Mouse (Mus musculus) right cerebral cortex, postnatal 25 days (tissue): ENCODE data around the gene Ap1ar.

Experiments used
- DNase-seq: peaks from one replicate; pipeline ENCODE4 v3.0.0; 2022

The Ap1ar gene

DNA sequence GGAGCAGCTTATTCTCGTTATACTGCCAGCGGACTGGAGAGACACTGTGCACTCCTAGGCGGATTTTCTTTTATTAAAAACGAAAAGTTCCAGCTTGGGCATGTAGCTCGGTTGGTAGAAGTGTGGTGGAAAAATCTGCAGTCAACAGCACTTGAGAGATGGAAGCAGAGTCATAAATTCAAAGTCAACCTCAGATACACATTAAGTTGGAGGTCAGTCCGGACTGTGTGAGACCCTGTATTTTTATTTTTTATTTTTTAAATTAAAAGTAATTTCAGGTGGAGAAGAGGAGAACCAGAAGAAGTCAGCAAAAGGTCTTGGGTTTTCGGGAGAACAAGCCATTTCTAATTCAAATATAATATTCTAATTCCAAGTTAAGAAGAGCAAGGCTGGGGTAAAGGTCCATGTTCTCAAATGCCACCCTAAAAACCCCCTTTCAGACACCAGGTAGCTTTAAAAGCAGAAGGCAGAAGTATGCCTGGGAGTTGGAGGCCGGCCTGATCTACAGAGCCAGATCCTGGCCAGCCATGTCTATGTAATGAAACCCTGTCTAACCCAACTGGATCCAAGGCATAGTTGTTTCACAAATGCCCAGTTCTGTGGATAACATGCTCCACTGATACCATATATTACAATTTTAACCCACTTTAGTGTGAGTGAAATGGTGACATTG lies 785 bp upstream of the Ap1ar start:
- no peak for DNase-seq

GRCm38 (mm10) chr3:127836798-127837153 lies 547 bp downstream of the Ap1ar start:
- no peak for DNase-seq

DNA sequence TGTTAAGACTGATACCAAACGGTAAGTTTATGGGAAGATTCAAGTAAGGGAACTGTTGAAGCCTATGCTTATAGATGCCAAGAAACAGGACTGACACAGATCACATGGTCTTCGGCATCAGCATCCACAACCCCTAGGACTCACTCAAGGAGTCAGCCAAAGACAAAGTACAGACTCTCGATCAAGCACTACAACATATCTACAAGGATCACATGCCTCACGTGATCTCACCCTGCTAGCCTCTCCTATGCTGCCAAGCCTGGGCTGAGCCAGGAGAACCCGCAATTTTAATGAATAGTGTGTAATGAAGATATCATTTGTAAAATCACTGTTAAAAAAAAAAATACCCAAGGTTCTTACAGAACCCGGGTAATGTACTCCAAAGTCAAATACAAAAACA lies 1.7 kb downstream of the Ap1ar start:
- no peak for DNase-seq

GRCm38 (mm10) chr3:127834040-127834439 lies 3.3 kb downstream of the Ap1ar start:
- DNase-seq, result no peak

GRCm38 (mm10) chr3:127831079-127831478 lies 6.2 kb downstream of the Ap1ar start:
- no peak for DNase-seq

DNA sequence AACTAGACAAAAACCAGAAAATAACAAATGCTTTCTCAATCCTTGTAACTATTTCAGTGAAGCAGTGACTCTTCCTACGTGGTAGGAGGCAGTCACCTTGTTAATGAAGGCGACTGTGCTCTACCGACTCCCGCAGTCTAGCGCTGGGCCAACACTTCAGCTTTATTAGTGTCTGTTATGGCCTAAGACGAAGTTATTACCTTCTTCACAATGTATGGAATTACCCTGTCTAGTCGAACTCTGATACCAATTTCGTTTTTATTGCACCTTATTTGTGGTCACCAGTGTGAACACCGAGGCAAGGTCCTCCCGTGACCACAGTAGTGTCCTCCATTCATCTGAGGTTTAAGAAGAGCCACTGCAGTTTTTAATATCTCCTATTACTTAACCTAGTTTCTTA lies 7.1 kb downstream of the Ap1ar start:
- DNase-seq, result no peak

DNA sequence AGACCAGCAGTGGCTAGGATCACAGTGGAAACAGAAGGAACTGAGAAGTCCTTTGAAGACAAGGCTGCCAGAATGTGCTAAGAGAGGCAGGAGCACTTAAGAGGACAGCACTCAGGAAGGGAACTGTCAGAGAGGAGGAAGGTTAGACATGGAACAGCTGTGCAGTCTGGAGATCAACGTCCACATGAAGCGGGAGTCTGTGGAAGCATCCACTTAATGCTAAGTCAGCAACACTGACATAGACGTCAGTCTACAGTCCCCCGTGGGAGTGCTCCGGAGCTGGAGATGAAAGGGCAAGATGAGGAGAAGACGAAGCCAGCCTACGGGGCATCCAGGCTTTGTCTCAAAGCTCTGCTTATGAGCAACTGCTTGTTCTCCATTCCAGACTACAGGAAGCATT lies 10.2 kb downstream of the Ap1ar start:
- no peak for DNase-seq

- DNase-seq, result no peak
Observed at GRCm38 (mm10) chr3:127826503-127826902, 10.8 kb downstream of the Ap1ar start.

DNA sequence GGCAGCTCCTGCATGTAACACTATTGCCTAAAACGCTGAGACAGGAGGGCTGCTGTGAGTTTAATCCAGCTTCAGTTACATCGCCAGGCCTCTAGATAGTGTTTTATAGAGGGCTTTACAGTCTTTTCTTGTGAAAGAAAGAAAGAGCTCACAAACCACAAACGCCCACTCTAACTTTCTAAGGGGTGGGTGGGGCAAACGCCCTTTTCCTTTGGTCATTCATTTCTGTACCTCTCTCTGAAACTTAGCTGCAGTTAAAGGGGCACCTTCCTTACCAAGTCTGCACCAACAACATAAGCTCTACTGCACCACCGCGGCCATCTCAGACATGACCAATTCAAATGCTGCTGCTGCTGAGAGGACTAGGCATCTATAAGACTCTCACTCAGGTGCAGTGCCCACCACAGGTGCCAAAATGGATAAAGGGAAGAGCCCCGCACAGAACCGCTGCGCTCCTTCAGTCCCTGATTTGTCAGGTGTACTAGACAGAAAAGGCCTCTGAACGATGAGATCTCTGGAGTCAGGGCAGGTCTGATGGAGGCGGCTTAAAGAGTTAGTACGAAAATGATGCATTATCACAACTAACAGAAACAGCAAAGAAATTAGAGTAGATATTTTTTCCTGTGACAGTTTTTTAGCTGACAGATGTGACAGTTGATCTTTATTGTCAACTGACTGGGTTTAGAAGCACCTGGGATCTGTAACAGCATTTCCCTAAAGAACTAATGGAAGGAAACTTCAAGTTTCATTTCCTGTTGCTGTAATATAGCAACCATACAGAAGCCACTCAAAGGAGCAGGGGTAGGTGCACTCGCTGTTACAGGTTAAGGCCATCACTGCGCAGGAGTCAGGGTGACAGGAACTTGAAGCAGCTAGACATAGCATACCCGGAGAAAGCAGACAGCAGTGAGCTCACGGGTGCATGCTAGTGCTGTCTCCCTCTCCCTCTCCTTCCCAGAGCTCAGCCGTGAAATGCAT lies 13.1 kb downstream of the Ap1ar start:
- DNase-seq, result no peak

DNA sequence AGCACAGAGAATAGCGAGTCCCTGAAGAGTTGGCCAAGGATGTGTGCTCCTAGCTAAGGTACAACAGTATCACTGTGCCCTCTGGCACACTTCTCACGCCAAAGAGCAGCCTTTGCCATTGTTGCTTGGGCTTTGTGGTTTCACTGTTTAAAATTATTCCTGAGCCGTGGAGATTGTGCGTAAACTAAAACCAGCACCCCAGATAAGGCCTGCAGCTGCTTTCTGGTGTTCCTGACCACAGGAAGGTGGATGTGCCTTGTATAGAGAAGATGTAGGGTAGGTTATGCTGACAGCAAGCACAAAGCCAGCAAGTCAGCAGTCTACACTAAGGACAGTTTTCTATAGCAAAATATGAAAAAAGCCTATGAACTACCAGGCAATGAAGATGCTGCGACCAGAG lies 16.1 kb downstream of the Ap1ar start:
- DNase-seq, result no peak

DNA sequence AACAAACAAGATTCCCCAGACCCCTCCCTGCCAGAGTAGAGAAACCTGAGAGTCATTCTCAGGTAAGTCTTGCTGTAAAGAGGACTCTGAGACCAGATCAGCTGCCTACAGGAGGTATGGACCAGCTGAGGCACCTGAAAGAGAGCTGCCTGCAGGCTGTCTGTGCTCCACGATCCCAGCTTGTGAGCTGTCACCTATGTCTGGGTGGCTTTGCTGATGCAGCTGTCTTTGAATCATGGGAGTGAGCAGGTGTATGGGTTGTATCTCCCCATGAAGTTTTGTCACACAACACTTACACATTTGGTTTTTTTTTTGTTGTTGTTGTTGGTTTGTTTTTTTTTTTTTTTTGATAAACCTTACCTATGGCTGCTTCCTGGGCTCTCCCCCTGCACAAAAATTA lies 16.9 kb downstream of the Ap1ar start:
- no peak for DNase-seq

GRCm38 (mm10) chr3:127818694-127819663 lies 18.3 kb downstream of the Ap1ar start:
- no peak for DNase-seq

- DNase-seq, result no peak
Observed at GRCm38 (mm10) chr3:127817120-127817683, 20.1 kb downstream of the Ap1ar start.

DNA sequence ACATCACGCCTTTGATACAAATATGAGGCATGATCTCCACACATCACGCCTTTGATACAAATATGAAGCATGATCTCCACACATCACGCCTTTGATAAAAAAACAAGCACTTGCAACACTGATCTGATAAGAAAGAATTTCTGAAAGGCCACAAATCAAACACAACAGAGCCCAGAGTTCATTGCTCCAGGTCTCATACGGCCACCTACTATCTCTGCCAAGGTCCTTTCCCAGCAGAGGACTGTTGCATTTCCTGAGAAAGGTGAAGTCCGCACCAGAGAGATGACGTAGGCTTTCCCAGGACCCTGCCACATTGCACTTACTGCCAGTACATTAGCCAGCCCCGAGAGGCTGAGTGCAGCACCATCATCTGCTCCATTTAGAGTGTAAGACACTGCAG lies 28.2 kb downstream of the Ap1ar start:
- no peak for DNase-seq

GRCm38 (mm10) chr3:127807846-127808245 lies 29.5 kb downstream of the Ap1ar start:
- no peak for DNase-seq

GRCm38 (mm10) chr3:127805991-127806390 lies 31.3 kb downstream of the Ap1ar start:
- no peak for DNase-seq

DNA sequence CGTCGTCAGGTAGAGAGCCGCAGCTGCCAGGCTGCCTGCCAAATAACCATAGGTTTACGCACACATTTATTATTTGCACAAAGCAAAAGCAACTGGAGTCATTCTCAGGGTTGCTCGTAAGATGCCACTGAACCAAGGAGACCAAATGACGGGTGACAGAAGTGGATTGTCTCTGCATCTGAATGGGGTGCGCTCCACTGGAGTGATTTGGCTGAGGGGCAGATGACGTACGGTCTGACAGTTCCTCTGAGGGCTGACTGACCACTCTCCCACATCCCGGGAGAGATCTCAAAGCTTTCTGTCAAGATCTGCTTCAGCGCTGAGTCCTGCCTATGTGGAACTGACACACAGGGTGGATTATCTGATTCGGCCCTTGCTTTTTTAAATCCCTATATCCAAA lies 32.3 kb downstream of the Ap1ar start:
- no peak for DNase-seq

- no peak for DNase-seq
Observed at GRCm38 (mm10) chr3:127804439-127804838, 32.9 kb downstream of the Ap1ar start.

GRCm38 (mm10) chr3:127802814-127803213 lies 34.5 kb downstream of the Ap1ar start:
- DNase-seq, result no peak

DNA sequence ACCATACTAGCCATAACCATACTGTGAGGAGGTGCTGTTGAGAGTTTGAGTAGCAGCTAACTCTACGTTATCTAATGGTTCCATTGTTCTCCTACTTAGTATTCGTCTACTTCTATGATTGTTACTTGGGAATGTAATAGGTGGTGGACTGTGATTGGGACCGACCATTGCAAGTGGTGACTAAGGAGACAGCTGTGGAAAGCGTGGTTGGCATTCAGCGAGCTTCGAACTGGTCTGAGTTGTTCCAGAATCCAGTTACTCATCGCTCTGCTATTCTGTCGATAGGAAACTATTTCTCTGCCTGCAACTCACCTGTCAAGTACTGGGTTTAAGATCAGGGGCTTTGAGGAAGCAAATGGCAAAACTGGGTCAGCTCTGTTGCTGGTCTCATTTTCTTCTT lies 36.2 kb downstream of the Ap1ar start:
- DNase-seq, result no peak

DNA sequence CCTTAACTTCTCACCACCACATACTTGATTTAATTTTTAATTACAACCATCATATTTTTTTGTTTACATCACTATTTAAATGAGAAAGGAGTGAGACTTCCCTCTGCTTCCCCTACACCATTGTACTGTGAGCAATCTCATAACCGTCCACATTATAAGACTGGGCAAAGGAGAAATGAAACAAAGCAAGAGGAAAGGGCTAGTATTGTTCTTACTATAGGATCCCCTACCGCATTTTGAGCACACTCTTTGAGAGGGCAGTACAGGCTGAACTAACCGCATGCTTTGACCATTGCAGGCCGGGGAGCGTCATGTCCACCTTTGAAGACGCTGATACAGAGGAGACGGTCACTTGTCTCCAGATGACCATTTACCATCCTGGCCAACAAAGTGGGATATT lies 41.1 kb downstream of the Ap1ar start:
- DNase-seq, result no peak

DNA sequence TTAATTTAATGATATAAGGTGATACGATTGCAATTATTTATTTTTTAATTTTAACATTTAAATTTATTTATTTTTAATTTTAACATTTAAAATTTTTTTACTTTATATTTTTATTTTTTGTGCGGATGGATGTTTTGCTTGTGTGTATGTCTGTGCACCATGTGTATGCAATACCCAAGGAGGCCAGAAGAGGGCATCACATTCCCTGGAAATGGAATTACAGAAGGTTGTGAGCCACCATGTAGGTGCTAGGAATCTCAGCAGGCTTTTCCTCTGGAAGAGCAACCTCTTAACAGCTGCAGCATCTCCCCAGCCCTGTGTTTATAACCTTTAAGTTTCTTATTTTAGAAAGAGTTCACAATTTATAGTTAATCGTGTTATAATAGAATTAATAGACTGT lies 41.6 kb downstream of the Ap1ar start:
- no peak for DNase-seq

GRCm38 (mm10) chr3:127793022-127793421 lies 44.3 kb downstream of the Ap1ar start:
- DNase-seq, result no peak
